Mouse (Mus musculus): ENCODE measurements around the gene Cfap54.

Gene Cfap54

GRCm38 (mm10) chr10:93081133-93081779 is at the start of gene Cfap54:
TSS of gene Cfap54 (minus strand) at chr10:93081618.
- DNase-seq (ENCODE audit: low read depth, low spot score), result peak; percentile 91

DNA sequence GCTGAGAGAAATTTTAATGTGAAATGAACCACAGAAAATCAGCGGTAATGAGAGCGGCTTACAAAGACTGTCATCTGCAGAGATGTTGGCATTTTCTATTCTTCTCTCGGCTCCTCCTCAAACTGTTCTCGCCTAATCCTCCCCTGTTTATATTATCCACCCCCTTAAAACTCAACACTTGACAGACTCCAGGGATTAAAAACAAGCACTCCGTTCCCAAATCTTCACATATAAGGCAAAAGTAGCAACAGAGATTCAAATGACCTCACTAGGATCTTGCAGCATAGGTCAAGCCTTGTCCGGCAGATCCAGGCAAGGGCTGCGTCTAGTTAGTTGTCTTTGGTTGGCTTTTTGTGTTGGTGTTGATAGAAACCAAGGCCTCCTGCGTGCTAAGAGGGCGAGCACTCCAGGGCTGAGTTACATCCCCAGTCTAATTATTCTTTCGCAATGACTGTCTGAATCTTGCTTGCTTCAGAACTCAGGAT is 49.1 kb upstream of the Cfap54 start:
- DNase-seq (ENCODE audit: low read depth, low spot score), result no peak

GRCm38 (mm10) chr10:93129904-93130455 is 48.6 kb upstream of the Cfap54 start:
- DNase-seq (ENCODE audit: low read depth, low spot score), result no peak

DNA sequence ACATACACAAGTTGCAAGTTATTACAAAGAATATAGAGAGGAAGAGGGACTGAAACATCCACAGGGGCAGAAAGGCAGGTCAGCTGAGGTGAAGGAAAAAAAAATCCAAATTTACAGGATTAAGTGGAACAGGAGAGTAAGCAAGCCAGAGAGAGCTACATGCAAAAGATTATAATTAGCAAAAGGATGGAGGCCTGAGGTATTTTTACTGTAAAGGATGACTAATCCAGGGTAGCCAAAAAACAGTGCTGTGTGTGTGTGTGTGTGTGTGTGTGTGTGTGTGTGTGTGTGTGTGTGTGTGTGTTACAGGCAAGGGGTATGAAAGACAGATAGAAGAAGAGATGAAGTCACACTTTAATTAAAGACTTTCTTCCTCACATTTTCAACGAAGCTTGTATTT is 47.9 kb upstream of the Cfap54 start:
- DNase-seq (ENCODE audit: low read depth, low spot score), result no peak

DNA sequence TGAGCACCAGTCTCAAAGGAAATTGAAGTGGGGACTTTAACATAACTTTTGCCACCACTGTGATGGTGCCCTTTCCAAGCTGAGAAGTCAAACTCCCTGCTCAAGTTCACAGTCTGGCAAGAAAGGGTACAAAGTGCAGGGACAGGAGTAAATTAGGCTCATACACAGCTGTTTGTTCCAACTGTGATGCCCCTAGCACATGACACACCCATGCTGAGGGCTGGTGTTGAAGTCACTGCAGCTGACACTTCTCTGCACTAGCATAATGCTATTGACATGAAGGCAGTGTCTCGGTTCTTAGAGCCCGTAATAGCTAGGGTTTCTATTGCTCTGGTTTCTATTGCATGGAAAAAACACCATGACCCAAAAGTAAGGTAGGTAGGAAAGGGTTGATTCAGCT is 47.1 kb upstream of the Cfap54 start:
- DNase-seq (ENCODE audit: low read depth, low spot score), result no peak

GRCm38 (mm10) chr10:93126025-93126424 is 44.6 kb upstream of the Cfap54 start:
- DNase-seq (ENCODE audit: low read depth, low spot score), result no peak

GRCm38 (mm10) chr10:93123957-93124613 is 42.7 kb upstream of the Cfap54 start:
- DNase-seq (ENCODE audit: low read depth, low spot score), result no peak

DNA sequence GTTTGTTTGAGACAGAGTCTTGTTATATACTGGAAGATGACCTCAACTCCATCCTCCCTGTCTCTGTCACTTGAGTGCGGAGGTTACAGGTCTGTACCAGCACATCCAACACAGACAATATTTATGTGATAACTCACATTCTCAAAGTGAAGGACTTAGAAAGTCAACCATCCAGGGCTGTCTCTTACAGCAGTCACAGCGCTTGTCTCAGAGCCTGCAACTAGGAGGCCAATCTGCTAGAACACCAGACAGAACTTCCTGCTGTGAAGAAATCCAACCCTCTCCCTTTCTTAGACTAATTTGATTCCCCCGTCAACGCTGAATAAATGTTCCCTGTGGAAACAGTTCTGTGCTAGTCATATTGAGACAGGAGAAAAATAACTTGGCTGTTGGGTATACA is 41.9 kb upstream of the Cfap54 start:
- DNase-seq (ENCODE audit: low read depth, low spot score), result no peak

DNA sequence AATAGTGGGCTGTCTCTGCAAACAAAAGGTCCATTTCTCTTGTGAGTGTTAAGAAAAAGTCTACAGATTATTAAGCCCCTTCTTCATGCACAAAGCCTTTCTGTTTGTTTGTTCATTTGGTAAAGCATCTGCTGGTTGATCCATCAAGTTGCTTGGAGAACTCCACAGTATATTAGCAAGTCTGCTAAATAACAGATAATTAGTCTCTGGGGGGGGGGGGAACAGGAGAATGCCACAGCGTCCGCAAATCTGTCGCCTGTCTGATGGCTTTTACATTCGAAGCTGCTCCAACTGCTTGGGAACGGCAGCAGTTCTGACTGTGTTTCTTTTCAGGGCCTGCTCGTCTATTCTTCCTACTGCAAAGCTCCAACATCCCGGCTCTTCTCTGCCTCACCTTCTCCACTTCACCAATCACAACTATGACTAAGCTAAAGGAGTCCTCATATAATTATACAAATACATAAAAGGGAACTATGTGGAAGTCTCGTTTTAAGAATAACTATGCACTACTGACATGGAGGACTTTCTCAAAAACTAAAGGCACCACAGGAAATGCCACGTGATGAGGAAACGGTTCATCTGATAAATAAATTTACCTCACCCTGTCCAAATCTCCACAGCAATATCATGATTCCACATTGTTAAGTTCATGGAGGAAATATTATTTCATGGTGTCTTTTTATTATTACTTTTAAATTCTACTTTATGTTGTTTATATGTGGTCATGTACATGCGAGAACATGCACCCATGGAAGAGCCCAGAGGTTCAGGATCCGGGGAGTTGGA is 41.2 kb upstream of the Cfap54 start:
- DNase-seq (ENCODE audit: low read depth, low spot score), result no peak

- DNase-seq (ENCODE audit: low read depth, low spot score), result no peak
Measured at GRCm38 (mm10) chr10:93121262-93121860, 39.9 kb upstream of the Cfap54 start.

DNA sequence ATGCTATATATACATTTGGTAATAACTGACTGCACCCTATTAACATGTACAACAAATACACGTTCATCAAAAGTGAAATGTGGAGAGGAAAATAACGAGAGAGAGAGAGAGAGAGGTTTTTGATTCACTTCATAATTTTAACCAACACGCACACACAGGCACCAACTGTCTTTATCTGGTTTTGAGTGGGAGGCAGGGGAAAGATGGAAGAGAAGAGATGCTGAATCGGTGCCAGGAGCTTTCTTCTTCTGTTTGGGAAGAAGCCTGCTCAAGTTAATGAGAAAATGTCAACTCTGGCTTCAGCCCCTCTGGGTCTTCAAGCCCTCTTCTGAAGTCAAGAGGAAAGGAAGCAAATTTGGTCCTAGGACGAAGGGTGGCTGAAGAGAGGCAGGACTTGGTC is 38.4 kb upstream of the Cfap54 start:
- no peak for DNase-seq (ENCODE audit: low read depth, low spot score)

GRCm38 (mm10) chr10:93116636-93117035 is 35.2 kb upstream of the Cfap54 start:
- DNase-seq (ENCODE audit: low read depth, low spot score), result no peak

GRCm38 (mm10) chr10:93115743-93116142 is 34.3 kb upstream of the Cfap54 start:
- no peak for DNase-seq (ENCODE audit: low read depth, low spot score)

DNA sequence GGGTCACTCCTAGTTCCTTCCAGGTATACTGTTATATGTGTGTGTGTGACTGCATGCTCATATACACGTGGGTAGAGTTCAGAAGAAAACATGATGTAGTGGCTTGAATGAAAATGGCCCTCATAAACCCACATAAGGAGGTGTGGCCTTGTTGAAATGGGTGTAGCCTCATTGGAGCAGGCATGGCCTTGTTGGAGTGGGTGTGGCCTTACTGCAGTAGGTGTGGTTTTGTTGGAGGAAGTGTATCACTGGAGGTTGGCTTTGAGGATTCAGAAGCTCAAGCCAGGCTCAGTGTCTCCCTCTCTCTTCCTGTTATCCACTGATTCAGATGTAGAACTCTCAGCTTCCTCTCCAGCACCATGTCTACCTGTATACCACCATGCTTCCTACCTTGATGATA is 33.4 kb upstream of the Cfap54 start:
- DNase-seq (ENCODE audit: low read depth, low spot score), result peak; percentile 40

GRCm38 (mm10) chr10:93113968-93114367 is 32.5 kb upstream of the Cfap54 start:
- DNase-seq (ENCODE audit: low read depth, low spot score), result no peak

- DNase-seq (ENCODE audit: low read depth, low spot score), result no peak
Measured at GRCm38 (mm10) chr10:93112021-93112420, 30.6 kb upstream of the Cfap54 start.

GRCm38 (mm10) chr10:93111412-93111811 is 30.0 kb upstream of the Cfap54 start:
- no peak for DNase-seq (ENCODE audit: low read depth, low spot score)

DNA sequence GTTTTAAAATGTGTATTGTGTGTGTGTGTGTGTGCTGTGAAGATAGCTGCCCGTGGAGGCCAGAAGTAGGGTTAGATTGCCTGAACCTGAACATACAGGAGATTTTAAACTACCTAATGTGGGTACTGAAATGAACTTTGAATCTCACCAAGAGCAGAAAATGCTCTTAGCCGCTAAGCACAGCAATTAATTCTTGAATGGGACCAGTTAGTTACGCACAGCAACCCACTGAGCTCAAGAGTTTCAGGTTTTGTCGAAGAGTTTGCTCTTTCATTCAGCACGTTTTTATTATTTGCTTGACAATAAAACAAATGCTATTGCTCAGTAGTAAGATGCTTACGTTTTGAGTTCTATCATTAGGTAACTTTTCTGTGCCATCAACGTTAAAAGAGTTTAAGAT is 23.9 kb upstream of the Cfap54 start:
- no peak for DNase-seq (ENCODE audit: low read depth, low spot score)

- DNase-seq (ENCODE audit: low read depth, low spot score), result no peak
Measured at GRCm38 (mm10) chr10:93104357-93104756, 22.9 kb upstream of the Cfap54 start.

DNA sequence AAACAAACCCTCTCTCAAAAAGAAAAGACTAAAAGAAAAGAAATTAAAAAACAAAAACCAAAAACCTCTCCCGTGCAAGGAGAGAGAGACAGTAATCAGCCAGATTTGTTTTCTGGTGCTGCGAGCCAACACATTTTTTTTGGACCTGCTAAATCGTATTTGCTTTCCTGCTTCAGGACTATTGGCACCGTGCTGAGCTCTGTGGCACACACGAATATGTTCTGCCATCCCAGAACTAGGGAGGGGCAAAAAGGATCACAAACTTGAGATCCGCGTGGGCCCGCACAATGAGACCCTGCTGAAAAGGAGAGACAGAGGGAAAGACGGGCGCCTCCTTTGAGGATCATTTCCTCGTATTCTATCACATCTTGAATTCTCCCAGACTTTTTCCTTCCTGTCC is 22.3 kb upstream of the Cfap54 start:
- DNase-seq (ENCODE audit: low read depth, low spot score), result no peak

DNA sequence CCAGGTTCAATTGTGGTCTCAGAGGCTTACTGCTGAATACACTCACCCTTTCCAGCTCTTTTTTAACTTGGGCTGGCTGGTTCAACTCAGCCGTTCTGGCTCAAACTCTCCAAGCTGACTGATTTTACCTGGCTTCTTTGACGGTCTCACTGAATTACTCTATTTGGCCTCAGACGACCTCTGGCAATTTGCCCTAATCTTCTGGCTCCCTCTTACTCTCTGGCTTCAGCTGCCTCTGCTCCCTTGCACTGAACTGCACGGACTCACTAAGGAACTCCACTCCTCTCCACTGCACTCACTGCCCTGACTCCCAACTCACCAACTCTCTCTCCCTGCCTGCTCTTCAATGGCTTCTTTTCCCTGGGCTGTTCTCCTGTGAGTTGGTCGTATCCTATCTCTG is 20.9 kb upstream of the Cfap54 start:
- no peak for DNase-seq (ENCODE audit: low read depth, low spot score)
